Mouse (Mus musculus) neural tube, embryonic 10.5 days (tissue): ENCODE results near the gene Stox2.
A peak's percentile ranks its signal among the peaks of the same experiment; 100 is the strongest.

Experiments used
- DNase-seq: peaks from one replicate; pipeline ENCODE4 v3.0.0-alpha.2; 2017; ENCODE audit warnings: low spot score; ENCODE audit errors: extremely low spot score

Gene Stox2

GRCm38 (mm10) chr8:47185396-47185795 lies 260.8 kb downstream of the Stox2 start:
- DNase-seq: no peak

GRCm38 (mm10) chr8:47182771-47183558 lies 263.2 kb downstream of the Stox2 start:
- no peak for DNase-seq

GRCm38 (mm10) chr8:47182292-47182691 lies 263.9 kb downstream of the Stox2 start:
- DNase-seq: no peak

DNA sequence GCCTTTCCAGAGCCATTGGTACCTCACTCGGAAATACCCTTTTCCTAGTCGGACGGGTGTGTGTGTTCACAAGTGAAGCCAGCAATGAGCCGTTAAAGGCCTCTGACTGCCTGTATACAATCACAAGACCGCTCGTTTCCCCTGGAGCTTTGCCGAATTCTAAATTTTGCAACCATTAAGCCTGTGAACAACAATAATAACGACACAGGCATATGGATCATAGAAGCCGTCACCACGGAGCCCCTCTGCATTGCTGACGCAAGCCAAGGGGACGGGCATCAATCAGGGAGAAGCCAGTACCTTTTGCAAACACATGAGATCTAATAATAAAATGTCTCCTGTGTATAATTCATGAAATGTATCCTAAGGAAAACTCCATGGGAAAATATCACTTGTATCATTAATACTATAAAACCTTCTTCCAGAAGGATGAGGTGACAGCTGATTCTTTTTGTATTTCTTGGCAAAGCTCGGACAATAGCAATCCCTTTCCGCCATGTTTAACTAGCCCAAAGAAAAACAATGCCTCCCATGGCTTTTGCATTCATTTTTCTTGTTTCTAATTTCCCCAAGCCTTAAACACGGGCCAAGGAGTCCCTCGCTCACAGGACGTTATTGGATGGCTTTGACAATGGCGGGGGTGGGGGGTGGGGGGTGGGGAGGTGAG lies 265.0 kb downstream of the Stox2 start:
- no peak for DNase-seq

GRCm38 (mm10) chr8:47180181-47180580 lies 266.0 kb downstream of the Stox2 start:
- DNase-seq: no peak

DNA sequence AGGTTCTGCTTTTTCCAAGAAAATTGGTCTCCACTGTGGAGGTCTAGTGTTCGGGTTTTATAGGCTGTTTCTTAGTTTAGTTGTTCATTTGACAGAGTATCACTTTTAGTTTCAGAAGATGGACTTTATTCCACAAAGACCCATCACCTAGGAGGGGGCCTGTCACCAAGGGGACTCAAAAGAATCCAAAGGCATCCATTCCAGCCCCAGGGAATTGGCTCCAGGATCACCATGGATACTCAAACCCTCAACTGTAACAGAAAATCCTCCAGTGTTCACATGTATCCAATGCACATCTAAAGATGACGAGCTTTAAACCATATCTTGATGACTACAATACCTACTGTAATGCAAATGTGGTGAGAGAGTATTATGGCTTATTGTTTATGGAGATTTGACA lies 267.4 kb downstream of the Stox2 start:
- DNase-seq: no peak

GRCm38 (mm10) chr8:47173823-47174222 lies 272.3 kb downstream of the Stox2 start:
- no peak for DNase-seq

- DNase-seq: no peak
Measured at GRCm38 (mm10) chr8:47172848-47173247, 273.3 kb downstream of the Stox2 start.

DNA sequence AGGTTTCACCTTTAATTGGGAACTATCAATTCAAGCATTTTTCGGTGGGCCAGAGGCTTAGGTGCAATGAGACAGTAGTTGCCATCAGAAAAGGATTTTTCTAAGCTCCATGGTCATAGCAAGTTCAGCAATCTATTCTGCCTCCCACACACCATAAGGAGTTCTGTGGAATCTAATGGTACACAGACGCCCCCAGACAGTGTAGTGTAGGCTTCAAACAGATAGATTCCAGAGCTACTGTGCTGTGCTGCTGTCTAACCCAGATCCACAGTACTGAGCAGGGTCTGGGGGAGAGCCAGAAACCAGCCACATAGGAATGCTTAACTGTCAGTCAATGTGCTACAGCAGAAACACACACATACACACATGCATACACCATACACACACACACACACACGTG lies 285.5 kb downstream of the Stox2 start:
- no peak for DNase-seq

DNA sequence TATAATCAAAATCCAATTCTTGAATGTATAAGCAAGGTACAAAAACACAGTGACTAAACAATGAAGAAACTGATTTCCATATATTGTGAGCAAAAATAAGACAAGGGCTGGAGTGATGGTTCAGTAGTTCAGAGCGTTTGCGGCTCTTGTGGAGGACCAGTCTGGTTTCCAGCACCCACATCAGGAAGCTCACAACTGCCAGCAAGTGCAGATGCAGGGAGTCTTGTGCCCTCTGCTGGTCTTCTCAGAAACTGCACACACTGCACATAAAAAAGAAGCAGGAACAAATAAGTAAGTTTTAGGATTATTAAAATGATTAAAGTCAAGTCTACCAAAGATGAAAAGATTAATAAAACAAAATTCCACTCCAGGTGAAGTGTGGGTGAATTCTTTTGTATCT lies 291.6 kb downstream of the Stox2 start:
- DNase-seq: no peak

- DNase-seq: no peak
Measured at GRCm38 (mm10) chr8:47145258-47145657, 300.9 kb downstream of the Stox2 start.

DNA sequence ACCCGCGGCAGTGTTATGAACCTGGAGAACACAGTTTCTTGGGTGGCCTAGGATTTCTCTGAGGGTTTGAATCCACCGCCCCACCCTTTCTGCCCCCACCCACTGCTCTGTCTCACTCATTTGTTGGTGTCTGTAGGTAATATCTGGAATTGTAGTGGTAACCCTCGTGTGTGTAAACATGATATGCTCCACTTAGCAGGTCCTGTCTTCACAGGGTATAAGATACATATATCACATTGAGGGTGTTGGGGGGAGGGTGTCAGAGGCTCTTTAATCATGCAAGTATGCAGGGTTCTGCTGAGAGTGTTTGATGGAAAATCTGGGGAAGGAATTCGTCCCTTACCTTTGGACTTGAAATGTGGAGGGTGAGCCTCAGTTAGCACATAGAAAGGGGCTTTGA lies 310.1 kb downstream of the Stox2 start:
- DNase-seq: no peak

DNA sequence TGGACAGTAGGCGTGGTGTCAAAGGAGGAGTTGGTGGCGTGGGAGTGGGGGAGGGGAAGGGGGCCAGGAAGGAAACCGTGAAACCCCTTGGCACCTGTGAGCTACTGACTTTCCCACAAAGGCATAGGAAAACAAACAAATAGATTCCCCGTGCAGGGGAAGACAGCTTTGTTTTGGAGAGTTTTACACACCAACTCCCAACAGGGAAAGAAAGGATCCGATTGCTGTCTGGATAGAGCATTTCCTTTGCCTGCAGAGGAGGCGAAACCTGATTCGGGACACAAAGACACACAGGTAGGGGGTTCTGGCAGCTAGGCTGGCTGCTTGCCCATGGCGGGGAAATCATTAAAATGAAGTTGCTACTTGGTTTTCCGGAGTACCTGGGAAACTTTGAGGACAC lies 310.6 kb downstream of the Stox2 start:
- DNase-seq: no peak

GRCm38 (mm10) chr8:47134736-47135135 lies 311.4 kb downstream of the Stox2 start:
- DNase-seq: no peak

- peak; percentile 4 for DNase-seq
Measured at GRCm38 (mm10) chr8:47133381-47133780, 312.8 kb downstream of the Stox2 start.
